Mouse (Mus musculus) megakaryocyte, embryonic 14.5 days (primary cell): ENCODE measurements around the gene Slc29a1.

Source experiments
- FLI1 ChIP-seq: IDR thresholded peaks from 2 replicates; pipeline ENCODE4 v1.6.1; 2012; ENCODE audit warnings: low read length, inconsistent platforms, mixed read lengths
- GATA1 ChIP-seq: IDR thresholded peaks from 3 replicates; pipeline ENCODE4 v1.6.1; 2012; ENCODE audit warnings: mixed read lengths, low read length, inconsistent platforms, borderline replicate concordance

- TF ChIP-seq GATA1, result no peak
- no peak for TF ChIP-seq FLI1
These were observed 34.8 kb downstream of the Slc29a1 start for GRCm38 (mm10) chr17:45564531-45565084.
